Mouse (Mus musculus): ENCODE data around the gene Cryba4.

Gene Cryba4

DNA sequence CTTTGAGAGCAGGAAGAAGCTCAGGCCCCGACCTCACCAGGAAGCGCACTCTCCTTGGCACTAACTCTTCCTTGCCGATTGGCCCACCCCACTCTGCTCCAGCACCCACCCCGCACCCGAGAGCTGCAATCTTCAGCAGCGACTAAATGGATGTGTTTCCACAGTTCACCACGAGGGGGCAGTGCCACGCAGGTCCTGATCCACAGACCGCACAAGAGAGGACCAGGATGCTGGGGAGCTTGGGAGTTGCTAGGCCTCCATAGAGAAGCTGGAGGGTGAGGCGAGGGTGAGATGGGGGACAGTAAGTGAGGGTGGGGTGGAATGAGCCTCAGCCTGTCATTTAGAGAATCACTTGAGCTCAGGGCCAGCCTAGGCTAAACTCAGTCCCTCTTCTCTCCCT is 11.6 kb downstream of the Cryba4 start:
- DNase-seq (ENCODE audit: extremely low spot score, low read depth, low spot score): peak; percentile 57

DNA sequence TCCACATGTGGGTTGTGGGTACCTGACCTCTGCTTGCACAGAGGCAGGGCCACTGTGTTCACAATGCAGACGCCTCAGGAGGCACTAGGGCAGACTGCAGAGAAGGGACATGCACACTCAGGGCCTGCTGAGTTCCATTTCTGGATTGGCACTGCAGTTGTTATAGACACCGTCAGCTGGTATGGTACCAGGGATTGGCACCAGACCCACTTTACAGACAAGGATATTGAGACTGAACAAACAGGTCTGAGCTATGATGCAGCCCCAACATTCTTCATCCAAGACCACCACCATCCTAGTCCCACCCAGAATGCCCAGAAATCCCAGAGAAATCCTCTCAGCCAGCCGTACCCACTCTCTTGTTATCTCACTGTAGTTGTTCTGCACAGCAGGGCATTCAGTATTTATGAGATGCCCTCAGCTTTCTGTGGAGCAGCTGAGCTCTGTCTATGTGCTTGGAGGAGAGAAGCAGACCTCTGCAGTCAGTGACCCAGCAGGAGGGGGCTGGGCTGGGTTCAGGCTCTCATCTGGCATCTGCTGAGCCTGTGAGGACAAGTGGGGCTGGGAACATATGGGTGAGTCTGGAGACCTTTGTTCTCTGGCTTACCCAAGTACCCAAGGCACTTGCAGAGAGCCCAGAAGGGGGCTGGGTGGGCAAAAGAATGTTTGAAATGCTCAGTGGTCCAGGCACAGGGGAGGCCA is 13.4 kb downstream of the Cryba4 start:
- DNase-seq (ENCODE audit: extremely low spot score, low read depth, low spot score): no peak

DNA sequence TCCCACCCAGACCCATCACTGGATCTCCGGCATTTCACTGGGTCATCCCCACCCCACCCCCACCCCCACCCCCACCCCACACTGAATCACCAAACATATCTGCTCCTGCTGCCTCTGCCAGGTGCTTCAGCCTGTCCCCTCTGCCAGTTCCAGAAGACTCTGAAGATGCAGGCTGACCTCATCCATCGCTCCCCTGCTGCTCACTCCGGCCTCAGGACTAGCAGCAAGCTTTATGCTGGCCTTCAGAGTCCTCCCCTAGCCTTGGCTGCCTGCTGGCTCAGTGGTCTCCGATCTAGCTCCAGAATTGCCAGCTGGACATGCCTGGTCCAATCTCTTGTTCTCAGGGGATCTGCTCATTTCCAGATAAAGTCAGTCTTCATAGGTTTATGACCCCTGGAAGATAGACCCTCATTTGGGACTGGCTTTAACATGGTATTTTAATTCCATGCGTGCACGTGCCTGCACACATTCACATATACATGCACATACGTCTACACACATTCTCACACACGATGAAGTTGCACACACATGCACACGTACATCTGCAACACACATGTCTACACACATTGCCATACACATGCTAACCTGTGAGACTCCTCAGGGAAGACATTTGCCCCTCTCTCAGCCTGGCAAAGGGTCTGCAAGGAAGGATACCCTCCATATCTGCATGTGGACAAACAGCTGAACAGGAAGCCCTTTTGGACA is 14.3 kb downstream of the Cryba4 start:
- DNase-seq (ENCODE audit: extremely low spot score, low read depth, low spot score): no peak

- no peak for DNase-seq (ENCODE audit: extremely low spot score, low read depth, low spot score)
Observed at GRCm38 (mm10) chr5:112237439-112237838, 14.9 kb downstream of the Cryba4 start.

GRCm38 (mm10) chr5:112236631-112237030 is 15.7 kb downstream of the Cryba4 start:
- no peak for DNase-seq (ENCODE audit: extremely low spot score, low read depth, low spot score)

DNA sequence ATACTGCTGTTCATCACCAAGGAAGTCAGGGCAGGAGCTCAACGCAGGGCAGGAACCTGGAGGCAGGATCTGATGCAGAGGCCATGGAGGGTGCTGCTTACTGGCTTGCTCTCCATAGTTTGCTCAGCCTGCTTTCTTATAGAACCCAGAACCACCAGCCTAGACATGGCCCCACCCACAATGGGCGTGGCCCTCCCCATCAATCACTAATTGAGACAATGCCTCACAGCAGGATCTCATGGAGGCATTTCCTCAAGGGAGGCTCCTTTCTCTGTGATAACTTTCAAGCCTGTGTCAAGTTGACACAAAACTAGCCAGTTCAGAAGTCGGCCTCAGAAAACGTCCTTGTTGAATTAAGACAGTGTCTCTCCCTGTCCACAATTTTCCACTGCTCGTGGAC is 16.5 kb downstream of the Cryba4 start:
- no peak for DNase-seq (ENCODE audit: extremely low spot score, low read depth, low spot score)

GRCm38 (mm10) chr5:112228240-112229076 is 23.9 kb downstream of the Cryba4 start:
- DNase-seq (ENCODE audit: extremely low spot score, low read depth, low spot score): no peak

DNA sequence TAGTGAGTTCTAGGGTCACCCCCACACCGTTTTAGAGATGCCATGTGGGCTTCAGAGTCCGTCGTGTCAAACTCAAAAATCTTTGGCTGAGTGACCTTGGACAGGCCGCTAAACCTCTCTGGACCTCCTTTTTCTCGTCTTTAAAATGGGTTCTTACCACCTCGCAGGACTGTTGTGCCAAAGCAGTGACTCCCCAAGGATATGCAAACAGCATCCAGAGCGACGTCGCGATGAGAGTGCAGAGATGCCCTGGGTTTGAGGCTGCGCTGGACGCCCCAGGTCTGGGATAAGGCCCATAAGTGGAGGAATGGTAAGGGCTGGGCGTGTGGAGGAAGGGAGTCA is 24.4 kb downstream of the Cryba4 start:
- DNase-seq (ENCODE audit: extremely low spot score, low read depth, low spot score): no peak

GRCm38 (mm10) chr5:112227354-112227753 is 25.0 kb downstream of the Cryba4 start:
- no peak for DNase-seq (ENCODE audit: extremely low spot score, low read depth, low spot score)

DNA sequence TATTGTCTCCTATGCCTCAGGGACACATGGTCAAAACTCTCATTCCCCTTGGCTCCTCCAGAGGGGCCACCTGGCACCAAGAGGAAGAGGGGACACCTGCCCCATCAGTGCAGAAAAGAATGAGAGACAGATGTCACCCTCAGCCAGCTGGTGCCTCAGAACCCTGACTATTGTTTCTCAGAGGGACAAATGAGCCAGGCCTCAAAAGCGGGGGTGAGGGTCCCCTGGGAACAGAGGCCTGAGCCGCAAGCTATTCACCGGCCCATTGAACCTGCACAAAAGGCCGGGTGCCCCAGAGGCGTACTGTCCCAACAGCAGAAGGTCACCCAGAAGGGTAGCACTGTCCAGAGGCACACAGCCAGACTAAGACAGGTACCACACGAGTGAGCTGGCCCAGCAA is 26.7 kb downstream of the Cryba4 start:
- DNase-seq (ENCODE audit: extremely low spot score, low read depth, low spot score): no peak

- DNase-seq (ENCODE audit: extremely low spot score, low read depth, low spot score): no peak
Observed at GRCm38 (mm10) chr5:112220203-112220602, 32.1 kb downstream of the Cryba4 start.

GRCm38 (mm10) chr5:112219398-112219797 is 32.9 kb downstream of the Cryba4 start:
- no peak for DNase-seq (ENCODE audit: extremely low spot score, low read depth, low spot score)

GRCm38 (mm10) chr5:112218679-112219078 is 33.6 kb downstream of the Cryba4 start:
- no peak for DNase-seq (ENCODE audit: extremely low spot score, low read depth, low spot score)

DNA sequence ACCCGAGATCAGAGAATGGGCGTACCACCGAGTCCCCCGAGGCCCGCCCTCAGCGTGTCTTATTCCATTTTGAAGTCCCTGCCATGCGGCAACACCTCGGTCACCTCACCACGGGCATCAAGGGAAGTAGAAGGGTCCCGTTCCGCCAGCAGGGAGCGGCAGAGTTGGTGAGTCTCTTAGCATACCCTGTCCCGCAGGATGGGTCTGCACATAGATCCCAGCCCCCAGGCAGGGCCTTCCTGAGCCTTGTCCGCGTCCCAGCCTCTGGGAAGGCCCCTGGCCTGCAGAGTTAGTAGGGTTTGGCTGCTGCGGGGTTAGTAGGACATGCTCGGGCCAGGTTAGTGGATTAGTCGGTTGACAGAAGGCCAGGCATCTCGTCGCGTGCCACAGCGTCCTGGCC is 35.3 kb downstream of the Cryba4 start:
- no peak for DNase-seq (ENCODE audit: extremely low spot score, low read depth, low spot score)

- DNase-seq (ENCODE audit: extremely low spot score, low read depth, low spot score): no peak
Observed at GRCm38 (mm10) chr5:112216335-112216734, 36.0 kb downstream of the Cryba4 start.

DNA sequence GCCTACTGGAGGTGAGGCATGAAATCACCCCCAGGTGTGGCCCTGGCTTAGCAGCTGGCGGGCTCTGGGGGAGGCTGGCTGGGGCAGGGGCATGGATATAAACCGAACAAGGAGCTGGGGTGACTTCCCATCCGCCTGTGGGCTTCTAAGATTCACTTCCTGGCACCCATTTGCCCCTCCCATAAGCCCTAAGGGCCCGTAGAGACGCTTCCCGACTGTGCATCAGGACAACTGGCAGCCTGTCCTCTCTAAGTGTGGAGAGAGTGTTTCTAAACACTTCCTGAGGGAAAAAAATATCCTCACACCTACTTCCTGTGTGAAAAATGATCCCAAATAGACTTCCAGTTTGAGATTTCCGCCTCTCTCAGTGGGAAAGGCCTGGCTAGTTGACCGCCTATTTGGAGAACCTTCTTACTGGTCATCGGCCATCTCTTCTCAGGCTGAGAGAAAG is 36.5 kb downstream of the Cryba4 start:
- no peak for DNase-seq (ENCODE audit: extremely low spot score, low read depth, low spot score)

GRCm38 (mm10) chr5:112215291-112215751 is 37.0 kb downstream of the Cryba4 start:
- no peak for DNase-seq (ENCODE audit: extremely low spot score, low read depth, low spot score)

DNA sequence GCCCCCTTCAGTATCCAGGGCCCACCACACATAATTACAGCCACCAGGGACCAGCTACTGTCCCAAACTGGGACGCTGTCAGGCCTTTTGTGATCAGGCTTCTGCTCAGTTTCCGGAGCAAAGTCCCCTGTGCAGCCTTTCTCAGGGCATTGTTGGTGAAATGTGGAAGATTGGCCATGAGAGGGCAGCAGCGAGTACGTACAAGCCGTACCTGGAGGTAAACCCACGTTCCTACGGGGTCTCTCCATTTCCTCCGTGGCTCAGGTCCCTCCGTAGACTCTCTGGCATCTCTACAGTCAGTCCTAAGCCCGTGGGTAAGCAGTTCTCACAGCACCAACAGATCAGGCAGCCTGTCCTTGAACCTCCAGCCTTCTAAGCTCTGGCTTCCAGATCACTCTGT is 37.9 kb downstream of the Cryba4 start:
- DNase-seq (ENCODE audit: extremely low spot score, low read depth, low spot score): peak; percentile 50

DNA sequence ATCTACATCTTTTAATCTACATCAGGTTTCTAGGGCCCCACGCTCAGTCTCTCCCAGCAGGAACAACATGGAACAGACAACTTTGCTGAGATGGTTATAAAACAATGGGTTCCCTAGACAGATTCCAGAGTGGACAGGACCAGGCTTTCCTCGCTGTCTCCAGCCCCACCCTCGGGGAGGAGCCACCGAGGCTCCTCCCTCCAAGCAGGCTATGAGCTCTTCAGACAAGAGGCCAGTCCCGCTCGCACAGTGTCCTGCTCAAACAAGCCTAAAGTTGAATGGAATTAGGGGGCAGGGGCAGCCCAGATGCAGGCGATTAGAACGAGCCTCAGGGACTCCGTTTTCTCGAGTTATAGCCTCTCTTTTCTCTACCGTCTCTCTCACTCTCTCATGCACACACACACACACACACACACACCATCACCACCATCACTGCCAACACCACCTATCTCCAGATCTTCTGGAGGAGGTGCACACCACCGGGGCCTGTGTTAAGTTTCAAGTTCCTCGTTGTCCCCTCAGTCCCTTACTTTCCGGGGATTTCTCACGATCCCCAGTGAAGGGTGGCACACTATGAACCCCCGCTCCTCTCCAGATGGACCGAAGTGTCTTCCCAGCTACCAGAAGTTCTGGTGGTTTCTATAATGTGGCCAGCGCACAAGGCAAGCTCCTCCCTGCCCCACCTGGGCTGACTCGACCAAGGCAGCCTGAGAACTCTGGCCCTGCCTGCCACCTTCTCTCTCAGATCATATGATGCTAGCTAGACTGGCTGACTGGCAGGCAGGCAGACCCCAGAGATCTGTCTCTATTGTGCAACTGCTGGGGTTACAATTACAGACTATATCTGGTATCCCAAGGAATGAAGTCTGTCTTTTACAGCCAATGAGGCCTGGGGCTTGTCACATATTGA is 38.7 kb downstream of the Cryba4 start:
- no peak for DNase-seq (ENCODE audit: extremely low spot score, low read depth, low spot score)

GRCm38 (mm10) chr5:112212711-112213264 is 39.5 kb downstream of the Cryba4 start:
- DNase-seq (ENCODE audit: extremely low spot score, low read depth, low spot score): no peak
